Mouse (Mus musculus) C3H10T1/2 (cell line): Measurements from ENCODE around the gene Tnpo2. TPM values are rescaled to one million over a fixed set of nuclear protein-coding genes. Genes with fewer than 3 reads are reported as not detected.

ENCODE experiments used
- polyA plus RNA-seq, 2 experiments: library from polyadenylated mRNA; unstranded; fragments of >200 nt; fragmentation: generic; extraction: Trizol; gene quantifications; one replicate each; pipeline ENCODE4 v1.2.1; 2012; ENCODE audit warnings: missing spikeins in 2 of 2

Gene Tnpo2
- 10 to 100 TPM in 1 of 2 experiments, 1 to 10 TPM in 1; 8.0 to 41.1 TPM for polyA plus RNA-seq

GRCm38 (mm10) chr8:85036718-85037365 is at the start of gene Tnpo2:
Tnpo2 (plus strand) TSS chr8:85036915.

DNA sequence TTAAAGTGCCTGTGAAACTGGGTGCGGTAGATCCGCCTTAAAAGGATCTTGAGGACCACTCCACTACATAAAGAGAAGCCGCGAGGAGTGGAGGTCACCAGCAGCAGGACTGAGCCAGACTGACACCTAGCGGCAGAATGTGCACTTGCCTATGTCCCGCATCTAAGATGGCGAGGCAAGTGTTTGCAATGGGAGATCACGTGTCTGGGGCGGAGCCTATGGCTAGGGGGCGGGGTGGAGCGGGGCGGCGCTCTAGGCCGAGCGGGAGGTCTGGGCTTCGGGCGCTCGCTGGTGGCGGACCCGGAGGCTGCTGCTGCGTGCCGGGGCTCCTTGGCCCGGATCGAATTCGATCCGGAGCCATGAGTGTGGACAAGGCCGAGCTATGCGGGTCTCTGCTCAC is 46.4 kb upstream of the Tnpo2 start, which contains the start of gene Hook2:
Gene Hook2 (plus strand): TSS at position 255 of the 400 bp plus-strand sequence.

GRCm38 (mm10) chr8:85014431-85014830 is 22.3 kb upstream of the Tnpo2 start, which contains the start of gene Best2:
Best2 (minus strand) TSS chr8:85014531.

DNA sequence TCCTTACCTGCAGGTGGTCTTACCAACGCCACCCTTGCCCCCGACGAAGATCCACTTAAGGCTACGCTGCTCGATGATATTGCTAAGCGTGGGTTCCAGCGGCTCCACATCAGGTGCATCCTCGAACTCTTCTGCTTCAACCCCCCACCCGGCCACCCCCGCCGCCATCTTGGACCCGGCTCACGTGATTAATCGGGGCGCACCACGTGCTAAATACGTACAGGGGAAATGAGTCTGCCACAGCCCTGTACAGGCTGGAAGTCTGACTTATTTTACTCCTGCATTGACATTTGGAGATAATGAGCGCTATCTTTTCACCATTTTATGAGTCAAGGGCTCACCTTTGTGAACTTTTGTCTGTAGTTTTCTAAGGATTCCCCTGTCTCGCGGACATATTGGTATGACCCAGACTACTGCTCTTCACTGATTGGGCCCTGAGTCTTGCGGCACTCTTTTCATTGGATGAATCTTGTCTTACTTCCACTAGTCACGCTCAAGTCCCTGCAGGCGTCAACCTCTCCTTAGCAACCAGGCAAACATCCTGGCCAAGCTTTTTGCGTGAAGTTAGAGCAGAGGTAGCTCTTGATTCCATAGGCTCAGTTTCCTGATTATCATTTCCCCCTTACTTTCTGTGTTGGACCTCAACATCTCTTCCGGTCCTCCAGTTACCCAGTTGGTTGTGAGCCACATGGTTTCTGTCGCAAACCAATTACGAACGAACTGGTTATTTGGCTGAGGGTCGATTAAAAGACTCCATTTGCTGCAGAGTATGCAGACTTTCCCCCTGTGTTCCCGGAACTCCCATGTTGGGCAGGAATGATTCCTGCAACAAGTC is 11.4 kb upstream of the Tnpo2 start, which contains the start of gene Asna1:
Gene Asna1 (minus strand): TSS at position 184 of the 835 bp plus-strand sequence.

GRCm38 (mm10) chr8:85026670-85027515 is 9.8 kb upstream of the Tnpo2 start, which contains the start of gene Trir:
Trir (plus strand) TSS chr8:85026823.

DNA sequence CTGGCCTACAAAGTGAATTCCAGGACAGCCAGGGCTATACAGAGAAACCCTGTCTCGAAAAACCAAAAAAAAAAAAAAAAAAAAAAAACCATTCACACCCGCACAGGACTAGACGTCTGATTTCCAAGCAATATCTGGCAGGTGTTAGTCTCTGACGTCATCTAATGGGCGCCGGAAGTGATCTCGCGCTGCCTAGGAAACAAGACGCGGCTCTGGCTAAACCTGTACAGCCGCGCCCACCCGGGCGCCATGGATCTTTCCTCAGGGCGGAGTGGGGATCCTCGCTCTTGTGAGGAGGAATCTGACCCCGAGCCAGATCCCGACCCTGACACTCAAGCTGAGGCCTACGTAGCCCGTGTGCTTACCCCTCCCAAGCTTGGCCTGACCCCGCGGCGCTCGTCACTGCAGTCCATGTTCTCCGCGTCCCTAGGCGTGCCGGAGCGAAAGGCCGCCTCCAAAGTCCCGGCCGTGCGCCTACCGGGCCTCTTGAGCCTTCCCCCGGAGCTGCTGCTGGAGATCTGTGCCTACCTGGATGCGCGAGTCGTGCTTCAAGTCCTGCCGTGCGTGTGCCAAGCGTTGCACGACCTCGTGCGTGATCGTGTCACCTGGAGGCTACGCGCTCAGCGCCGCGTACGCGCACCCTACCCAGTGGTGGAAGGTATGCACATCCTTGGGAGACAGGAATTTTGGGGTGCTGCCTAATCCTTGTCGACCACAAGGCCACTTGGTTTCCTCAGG is 23.3 kb downstream of the Tnpo2 start, which contains the start of gene Fbxw9:
Gene Fbxw9 (plus strand): TSS at position 177 of the 738 bp plus-strand sequence.

DNA sequence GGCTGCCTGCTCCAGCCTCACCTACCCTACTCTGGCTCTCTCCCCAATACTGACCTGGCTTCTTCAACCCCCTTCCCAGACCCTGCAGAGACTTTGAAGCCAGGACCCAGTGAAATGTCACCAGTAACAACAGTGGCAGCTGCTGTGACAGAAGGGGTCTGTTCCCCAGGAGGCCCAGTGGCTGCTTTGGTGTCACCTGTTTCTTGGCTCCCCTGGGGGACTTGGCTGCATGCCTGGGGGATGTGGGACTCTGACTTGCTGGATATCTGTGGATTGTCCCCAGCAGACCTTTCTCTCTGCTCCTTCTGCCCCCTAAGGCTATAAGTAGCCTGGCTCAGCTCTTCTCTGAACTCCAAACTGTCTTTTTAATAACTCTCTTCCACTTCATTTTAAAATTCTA is 31.3 kb downstream of the Tnpo2 start, which contains the start of gene Gm5741:
Gene Gm5741 (minus strand): TSS at position 1 of the 400 bp plus-strand sequence.

GRCm38 (mm10) chr8:85071514-85072281 is 35.0 kb downstream of the Tnpo2 start, which contains the start of gene Dhps:
Dhps (plus strand) TSS chr8:85071757.

DNA sequence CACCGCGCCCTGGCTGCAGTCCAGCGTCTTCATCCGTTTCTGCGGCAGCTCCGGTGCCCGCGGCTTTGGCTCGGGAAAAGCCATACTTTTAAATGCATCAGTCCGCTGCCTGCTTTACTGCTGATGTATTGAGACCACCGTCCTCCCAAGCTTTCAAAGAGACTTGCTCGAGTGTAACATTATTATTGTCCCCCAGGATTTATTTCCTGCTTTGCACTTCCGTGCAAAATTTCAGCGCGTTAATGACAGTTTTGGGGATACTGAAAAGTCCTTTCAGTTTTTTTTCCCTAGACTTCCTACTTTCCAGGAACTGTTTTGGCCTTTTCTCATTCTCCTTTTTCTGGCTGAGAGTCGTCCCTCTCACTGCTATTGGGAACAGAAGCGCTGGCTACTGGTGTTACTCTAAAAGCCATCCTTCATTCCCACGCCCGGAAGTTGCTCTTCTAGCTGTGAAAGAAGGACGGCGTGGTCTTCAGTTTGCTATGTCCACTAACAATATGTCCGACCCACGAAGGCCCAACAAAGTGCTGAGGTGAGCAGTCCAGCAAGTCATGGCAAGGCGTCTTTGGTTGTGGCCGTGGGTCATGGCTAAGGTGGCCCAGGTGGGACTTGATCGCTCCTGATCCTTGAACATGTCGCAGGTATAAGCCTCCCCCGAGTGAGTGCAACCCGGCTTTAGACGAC is 44.0 kb downstream of the Tnpo2 start, which contains the start of gene Wdr83os:
Gene Wdr83os (plus strand): TSS at position 209 of the 684 bp plus-strand sequence.

DNA sequence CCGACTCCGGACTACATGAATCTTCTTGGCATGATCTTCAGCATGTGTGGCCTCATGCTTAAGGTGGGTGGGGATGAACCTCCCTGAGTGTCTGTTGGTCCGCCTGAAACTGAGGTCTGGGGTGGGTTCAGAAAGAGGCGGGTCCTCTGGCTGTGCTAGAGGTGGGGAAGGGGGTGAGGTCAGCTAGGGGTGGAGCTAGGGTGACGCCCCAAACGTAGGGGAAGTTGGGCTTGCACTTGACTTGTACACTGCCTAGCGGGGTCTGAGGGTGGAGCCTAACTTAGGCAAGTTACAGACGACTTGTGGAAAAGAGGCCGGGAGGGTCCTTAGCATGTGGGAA is 44.5 kb downstream of the Tnpo2 start, which contains the start of gene Wdr83:
Gene Wdr83 (minus strand): TSS at position 91 of the 340 bp plus-strand sequence.

DNA sequence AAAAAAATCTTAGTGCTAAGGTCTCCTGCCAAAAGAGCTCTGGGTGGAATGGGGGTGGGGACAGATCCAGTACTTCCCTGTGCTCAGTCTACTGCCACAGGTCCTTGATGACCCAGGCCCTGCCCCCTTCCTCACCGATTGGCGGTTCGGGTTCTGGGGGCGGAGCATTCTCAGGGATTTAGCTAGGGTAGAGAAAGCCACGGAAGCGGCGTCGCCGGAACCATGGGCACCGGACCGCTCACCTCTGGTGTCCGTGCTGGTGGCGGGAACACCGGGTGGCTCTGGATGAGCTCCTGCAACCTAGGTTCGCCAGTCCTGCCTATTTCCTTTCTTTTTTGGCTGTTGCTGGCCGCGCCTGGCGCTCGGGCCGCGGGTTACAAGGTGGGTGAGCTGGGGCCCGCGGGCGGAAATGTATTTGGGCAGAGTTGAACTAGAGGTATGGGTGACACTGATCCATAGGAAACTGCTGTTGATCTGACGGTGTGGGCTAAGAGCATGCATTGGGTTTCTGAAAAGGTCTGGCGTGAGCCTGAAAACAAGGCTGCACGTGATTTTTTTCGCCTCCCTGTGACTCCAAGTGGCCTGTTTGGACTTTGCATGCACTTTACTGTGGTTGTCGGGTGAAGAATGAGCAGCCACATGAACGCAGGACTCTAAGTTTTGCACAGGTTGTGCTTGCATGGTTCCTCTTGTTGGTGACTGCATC is 46.5 kb downstream of the Tnpo2 start, which contains the start of gene Man2b1:
Gene Man2b1 (plus strand): TSS at position 163 of the 706 bp plus-strand sequence.

Other genes with a start within 250 kb of the Tnpo2 start
- 100 to 1,000 TPM in 1 of 2 experiments, 10 to 100 TPM in 1; 92.3 to 315 TPM for gene Nfix, start 236.6 kb upstream of the Tnpo2 start, polyA plus RNA-seq
- gene Dand5, start 214.1 kb upstream of the Tnpo2 start, polyA plus RNA-seq: 10 to 100 TPM in 1 of 2 experiments, 1 to 10 TPM in 1; 2.8 to 12.6 TPM
- 10 to 100 TPM; 31.0 to 75.6 TPM for gene Gadd45gip1, start 205.4 kb upstream of the Tnpo2 start, polyA plus RNA-seq
- 10 to 100 TPM; 61.5 to 69.9 TPM for gene Rad23a, start 196.2 kb upstream of the Tnpo2 start, polyA plus RNA-seq
- 100 to 1,000 TPM; 585 to 801 TPM for gene Calr, start 190.0 kb upstream of the Tnpo2 start, polyA plus RNA-seq
- gene Farsa, start 179.9 kb upstream of the Tnpo2 start, polyA plus RNA-seq: 100 to 1,000 TPM in 1 of 2 experiments, 10 to 100 TPM in 1; 76.6 to 106 TPM
- gene Syce2, start 164.8 kb upstream of the Tnpo2 start, polyA plus RNA-seq: 1 to 10 TPM in 1 of 2 experiments, under 1 TPM in 1; 0.08 to 3.1 TPM
- gene Gcdh, start 143.0 kb upstream of the Tnpo2 start, polyA plus RNA-seq: 10 to 100 TPM in 1 of 2 experiments, 1 to 10 TPM in 1; 4.6 to 16.7 TPM
- gene Klf1, start 135.0 kb upstream of the Tnpo2 start, polyA plus RNA-seq: under 1 TPM; 0.08 to 0.27 TPM
- 10 to 100 TPM; 11.5 to 17.3 TPM for gene Dnase2a, start 128.4 kb upstream of the Tnpo2 start, polyA plus RNA-seq
- under 1 TPM in 1 of 2 experiments, not detected in 1; 0.06 TPM for gene Mast1, start 99.6 kb upstream of the Tnpo2 start, polyA plus RNA-seq
- gene Rtbdn, start 89.9 kb upstream of the Tnpo2 start, polyA plus RNA-seq: under 1 TPM in 1 of 2 experiments, not detected in 1; 0.05 TPM
- not detected for gene Gm49661, start 67.5 kb upstream of the Tnpo2 start, polyA plus RNA-seq
- gene Prdx2, start 67.3 kb upstream of the Tnpo2 start, polyA plus RNA-seq: 100 to 1,000 TPM; 723 to 905 TPM
- gene Rnaseh2a, start 67.1 kb upstream of the Tnpo2 start, polyA plus RNA-seq: 100 to 1,000 TPM in 1 of 2 experiments, 10 to 100 TPM in 1; 85.1 to 248 TPM
- gene Junb, start 58.2 kb upstream of the Tnpo2 start, polyA plus RNA-seq: 10 to 100 TPM; 27.0 to 43.6 TPM
- gene Hook2, start 46.3 kb upstream of the Tnpo2 start, polyA plus RNA-seq: 1 to 10 TPM; 2.4 to 5.2 TPM
- gene Best2, start 22.4 kb upstream of the Tnpo2 start, polyA plus RNA-seq: under 1 TPM in 1 of 2 experiments, not detected in 1; 0.17 TPM
- 100 to 1,000 TPM; 150 to 247 TPM for gene Asna1, start 11.6 kb upstream of the Tnpo2 start, polyA plus RNA-seq
- gene Trir, start 10.1 kb upstream of the Tnpo2 start, polyA plus RNA-seq: 100 to 1,000 TPM; 205 to 250 TPM
- gene Fbxw9, start 23.1 kb downstream of the Tnpo2 start, polyA plus RNA-seq: 10 to 100 TPM; 11.0 to 31.1 TPM
- under 1 TPM in 1 of 2 experiments, not detected in 1; 0.48 TPM for gene Gm5741, start 31.1 kb downstream of the Tnpo2 start, polyA plus RNA-seq
- gene Dhps, start 34.8 kb downstream of the Tnpo2 start, polyA plus RNA-seq: 100 to 1,000 TPM in 1 of 2 experiments, 10 to 100 TPM in 1; 51.7 to 147 TPM
- 100 to 1,000 TPM; 149 to 151 TPM for gene Wdr83os, start 43.8 kb downstream of the Tnpo2 start, polyA plus RNA-seq
- 10 to 100 TPM; 14.8 to 25.8 TPM for gene Wdr83, start 44.4 kb downstream of the Tnpo2 start, polyA plus RNA-seq
- gene Man2b1, start 46.4 kb downstream of the Tnpo2 start, polyA plus RNA-seq: 10 to 100 TPM in 1 of 2 experiments, 1 to 10 TPM in 1; 6.8 to 20.5 TPM
- under 1 TPM in 1 of 2 experiments, not detected in 1; 0.05 TPM for gene Zfp791, start 86.2 kb downstream of the Tnpo2 start, polyA plus RNA-seq
- not detected for gene Cks1brt, start 115.0 kb downstream of the Tnpo2 start, polyA plus RNA-seq
- gene Olfr371, start 189.1 kb downstream of the Tnpo2 start, polyA plus RNA-seq: not detected